Mouse (Mus musculus) activated CD4-positive, CD25-positive, alpha-beta regulatory T cell, adult 4 months (primary cell): ENCODE results near the gene Ngp. TPM values are rescaled to one million over a fixed set of nuclear protein-coding genes. Genes with fewer than 3 reads are reported as not detected.
A peak's percentile ranks its signal among the peaks of the same experiment; 100 is the strongest.

Source experiments
- ATAC-seq: one replicate; pipeline ENCODE4 v1.8.0; 2017
- polyA plus RNA-seq, 2 experiments: library from polyadenylated mRNA; unstranded; fragments of 100-300 nt; shearing (Covaris generic); gene quantifications; one replicate each; pipeline ENCODE4 v1.2.1; 2017

Ngp gene
- polyA plus RNA-seq, 2 experiments from 2014 or later: not detected

GRCm38 (mm10) chr9:110436041-110436440 is 16.5 kb downstream of the Ngp start:
- no peak for ATAC-seq

DNA sequence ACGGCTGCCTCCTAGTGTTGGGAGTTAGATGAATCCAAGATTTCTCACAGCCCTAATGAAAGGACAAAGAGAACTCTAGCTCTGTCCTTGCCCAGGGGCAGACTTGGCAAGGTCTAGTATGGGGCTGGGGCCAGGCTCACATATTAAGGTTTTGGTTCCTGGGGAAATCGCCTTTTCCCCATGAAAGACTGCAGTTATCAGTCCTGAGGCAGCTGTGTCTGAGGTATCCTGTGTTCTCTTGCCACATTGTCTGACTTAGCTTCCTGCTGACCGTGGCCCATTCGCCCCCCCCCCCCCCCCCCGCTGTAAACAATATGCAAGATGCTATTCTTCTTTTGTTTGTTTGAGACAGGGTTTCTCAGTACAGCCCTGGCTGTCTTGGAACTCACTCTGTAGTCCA is 20.5 kb downstream of the Ngp start:
- ATAC-seq: no peak

GRCm38 (mm10) chr9:110440559-110440958 is 21.0 kb downstream of the Ngp start:
- ATAC-seq: no peak

- no peak for ATAC-seq
These were observed 28.8 kb downstream of the Ngp start for GRCm38 (mm10) chr9:110448356-110448755.

- peak; percentile 65 for ATAC-seq
These were observed 29.5 kb downstream of the Ngp start for GRCm38 (mm10) chr9:110448857-110449617.

DNA sequence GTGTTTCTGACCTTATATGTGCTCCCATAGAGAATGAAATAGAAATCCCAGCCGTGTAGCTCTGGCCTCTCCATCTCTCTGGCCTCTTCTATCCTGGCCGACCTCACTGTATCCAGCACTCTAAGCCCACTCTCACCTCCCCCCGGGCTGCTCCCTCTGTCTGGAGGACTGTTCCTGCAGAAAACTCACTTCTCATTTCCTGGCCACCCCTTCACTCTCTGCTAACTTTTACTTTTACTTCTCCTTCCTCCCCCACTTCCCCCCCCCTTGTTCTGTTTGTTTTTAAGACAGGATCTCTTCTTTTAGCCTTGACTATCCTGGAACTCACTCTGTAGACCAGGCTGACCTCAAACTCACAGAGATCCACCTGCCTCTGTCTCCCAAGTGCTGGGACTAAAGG is 33.0 kb downstream of the Ngp start:
- no peak for ATAC-seq

GRCm38 (mm10) chr9:110457926-110458325 is 38.4 kb downstream of the Ngp start:
- peak; percentile 40 for ATAC-seq

DNA sequence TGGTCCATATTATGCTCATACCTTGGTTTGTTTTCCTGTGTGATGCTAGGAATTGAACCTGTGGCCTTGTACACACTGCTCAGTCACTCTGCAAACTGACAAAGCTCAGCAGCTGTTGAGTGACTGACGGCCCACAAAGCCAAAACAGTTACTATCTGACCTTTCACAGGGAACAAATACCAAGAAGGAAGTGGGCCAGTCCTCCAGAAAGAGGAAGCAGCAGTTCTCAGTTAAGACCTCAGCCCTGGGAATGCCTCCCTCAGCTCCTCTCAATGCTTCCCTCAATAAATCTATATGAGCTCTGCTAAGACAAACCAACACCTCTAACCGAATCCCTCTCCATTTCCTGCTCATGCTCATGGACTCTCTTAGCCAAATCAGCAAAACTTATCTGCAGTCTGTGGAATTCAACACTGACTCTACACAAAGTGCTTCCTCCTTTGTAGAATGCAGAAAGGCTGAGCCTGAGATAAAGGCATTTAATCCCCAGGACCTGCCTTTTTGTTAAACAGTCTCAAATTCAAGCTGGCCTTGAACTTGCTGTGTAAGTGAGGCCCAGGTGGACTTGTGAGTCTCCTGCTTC is 39.7 kb downstream of the Ngp start:
- ATAC-seq: no peak

GRCm38 (mm10) chr9:110460884-110461815 is 41.6 kb downstream of the Ngp start:
- ATAC-seq: peak; percentile 50

- ATAC-seq: no peak
These were observed 42.8 kb downstream of the Ngp start for GRCm38 (mm10) chr9:110462321-110462720.

GRCm38 (mm10) chr9:110463983-110464591 is 44.5 kb downstream of the Ngp start:
- no peak for ATAC-seq

GRCm38 (mm10) chr9:110465336-110465735 is 45.8 kb downstream of the Ngp start:
- ATAC-seq: no peak

DNA sequence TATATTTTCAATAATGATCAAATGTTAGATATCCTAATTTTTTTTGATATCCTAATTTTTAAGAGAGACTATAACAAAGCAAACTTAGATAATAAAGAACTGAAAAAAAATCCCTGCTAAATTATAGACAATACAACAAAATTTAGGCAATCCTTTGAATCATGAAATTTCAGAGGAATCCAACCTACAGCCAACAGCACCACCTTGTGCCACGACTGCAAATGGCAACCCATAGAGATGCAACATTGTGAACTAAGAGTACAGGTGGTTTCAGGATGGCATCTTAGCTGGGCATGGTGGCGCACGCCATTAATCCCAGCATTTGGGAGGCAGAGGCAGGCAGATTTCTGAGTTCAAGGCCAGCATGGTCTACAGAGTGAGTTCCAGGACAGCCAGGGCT is 46.6 kb downstream of the Ngp start:
- ATAC-seq: peak; percentile 43

Other genes starting within 250 kb of the Ngp start
- gene Cspg5, start 176.0 kb upstream of the Ngp start, polyA plus RNA-seq: under 1 TPM in 1 of 2 experiments, not detected in 1; 0.17 TPM
- 10 to 100 TPM; 14.4 to 16.1 TPM for gene Elp6, start 114.6 kb upstream of the Ngp start, polyA plus RNA-seq
- gene Scap, start 86.5 kb upstream of the Ngp start, polyA plus RNA-seq: 10 to 100 TPM; 12.5 to 12.9 TPM
- gene Ptpn23, start 11.5 kb upstream of the Ngp start, polyA plus RNA-seq: 1 to 10 TPM; 5.4 TPM
- gene Klhl18, start 56.9 kb downstream of the Ngp start, polyA plus RNA-seq: 10 to 100 TPM in 1 of 2 experiments, 1 to 10 TPM in 1; 9.3 to 11.2 TPM
- gene Kif9, start 57.2 kb downstream of the Ngp start, polyA plus RNA-seq: under 1 TPM; 0.38 to 0.46 TPM
- gene Setd2, start 112.8 kb downstream of the Ngp start, polyA plus RNA-seq: 10 to 100 TPM; 45.4 to 50.4 TPM
- gene Nradd, start 204.7 kb downstream of the Ngp start, polyA plus RNA-seq: 1 to 10 TPM; 2.4 to 3.4 TPM
- 10 to 100 TPM; 26.4 to 33.4 TPM for gene Nbeal2, start 234.4 kb downstream of the Ngp start, polyA plus RNA-seq
- gene Ccdc12, start 236.8 kb downstream of the Ngp start, polyA plus RNA-seq: 100 to 1,000 TPM; 224 to 285 TPM